Mouse (Mus musculus): ENCODE data around the gene Aoc2. TPM values are rescaled to one million over a fixed set of nuclear protein-coding genes. Genes with fewer than 3 reads are reported as not detected.
"Not testable (repeated sequence)": the region's sequence is repeated elsewhere in the genome, so short reads cannot be mapped to it uniquely, and the experiment has no call there.

Aoc2 gene
- polyA plus RNA-seq, 1 experiment = 3.3 TPM

GRCm38 (mm10) chr11:101364531-101364931, 39.7 kb downstream of the Aoc2 start:
- H3K4me1 ChIP-seq (ENCODE audit: control insufficient read depth, insufficient read depth, low read length) = no peaks in the 10 kb centered on the region
- no peak overlapping the region for H3K4me3 ChIP-seq (replicated peaks; ENCODE audit: extremely low read depth, low read depth, low read length)
- TF ChIP-seq CTCF (IDR thresholded peaks at IDR 0.05; ENCODE audit: insufficient read depth, low read length) (no peak), POLR2A (IDR thresholded peaks at IDR 0.05; ENCODE audit: borderline replicate concordance, extremely low read depth, low read depth, low read length) (no peak)
- 49% methylated on average over 5 of the region's 5 CpGs for WGBS
- no peak for DNase-seq

GRCm38 (mm10) chr11:101367326-101367935, 42.6 kb downstream of the Aoc2 start, which contains the start of gene G6pc:
G6pc (plus strand) TSS chr11:101367561.
- TF ChIP-seq CTCF (IDR thresholded peaks at IDR 0.05; ENCODE audit: insufficient read depth, low read length) = no peak
- TF ChIP-seq POLR2A (IDR thresholded peaks at IDR 0.05; ENCODE audit: borderline replicate concordance, extremely low read depth, low read depth, low read length) = no peak
- 81% methylated on average over 8 of the region's 8 CpGs for WGBS
- DNase-seq = no peak
- no peaks in the 10 kb centered on the region for H3K4me1 ChIP-seq (ENCODE audit: control insufficient read depth, insufficient read depth, low read length)
- no peak within 1 kb of the TSS for H3K4me3 ChIP-seq (replicated peaks; ENCODE audit: extremely low read depth, low read depth, low read length)

- Histone ChIP-seq H3K4me3 (replicated peaks; ENCODE audit: extremely low read depth, low read depth, low read length) (no peak overlapping the region), H3K4me1 (ENCODE audit: control insufficient read depth, insufficient read depth, low read length) (no peaks in the 10 kb centered on the region)
- TF ChIP-seq CTCF (IDR thresholded peaks at IDR 0.05; ENCODE audit: insufficient read depth, low read length) (no peak), POLR2A (IDR thresholded peaks at IDR 0.05; ENCODE audit: borderline replicate concordance, extremely low read depth, low read depth, low read length) (no peak)
- 68% methylated on average over 5 of the region's 5 CpGs for WGBS
- no peak for DNase-seq
Observed at GRCm38 (mm10) chr11:101370141-101370540, 45.3 kb downstream of the Aoc2 start.

- no peak overlapping the region for H3K4me3 ChIP-seq (replicated peaks; ENCODE audit: extremely low read depth, low read depth, low read length)
- 61% methylated on average over 7 of the region's 7 CpGs for WGBS
- H3K4me1 ChIP-seq (ENCODE audit: control insufficient read depth, insufficient read depth, low read length) = no peaks in the 10 kb centered on the region
- TF ChIP-seq POLR2A (IDR thresholded peaks at IDR 0.05; ENCODE audit: borderline replicate concordance, extremely low read depth, low read depth, low read length) = no peak
- TF ChIP-seq CTCF (IDR thresholded peaks at IDR 0.05; ENCODE audit: insufficient read depth, low read length) = no peak
- DNase-seq = no peak
Observed at GRCm38 (mm10) chr11:101374421-101374938, 49.6 kb downstream of the Aoc2 start.

- 90% methylated on average over 8 of the region's 8 CpGs for WGBS
- DNase-seq = not testable (repeated sequence)
Observed at GRCm38 (mm10) chr11:101378196-101378595, 53.3 kb downstream of the Aoc2 start.

DNA sequence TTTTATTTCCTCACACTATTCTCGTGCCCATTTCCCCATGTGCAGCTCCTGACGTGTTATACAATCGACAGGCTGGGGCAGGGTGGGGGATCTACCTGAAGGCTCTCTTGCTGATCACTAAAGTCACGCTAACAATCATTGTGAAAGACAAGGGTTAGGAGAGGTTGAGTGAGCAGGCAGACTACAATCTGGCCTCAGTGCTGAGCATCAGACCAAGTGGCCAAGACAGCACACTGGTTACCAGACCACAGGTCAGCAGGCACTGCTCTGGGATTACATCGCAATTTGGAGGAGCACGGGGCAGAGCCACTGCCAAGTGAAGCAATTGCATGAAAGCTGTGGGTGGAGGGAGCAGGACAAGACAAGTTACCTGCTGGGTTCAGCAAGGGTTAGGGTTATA, 54.1 kb downstream of the Aoc2 start:
- no peak for TF ChIP-seq CTCF (IDR thresholded peaks at IDR 0.05; ENCODE audit: insufficient read depth, low read length)
- no peak for TF ChIP-seq POLR2A (IDR thresholded peaks at IDR 0.05; ENCODE audit: borderline replicate concordance, extremely low read depth, low read depth, low read length)
- Histone ChIP-seq H3K4me1 (ENCODE audit: control insufficient read depth, insufficient read depth, low read length) (no peaks in the 10 kb centered on the region), H3K4me3 (replicated peaks; ENCODE audit: extremely low read depth, low read depth, low read length) (no peak overlapping the region)
- WGBS = 66% methylated on average over 6 of the region's 6 CpGs
- DNase-seq = no peak

More at GRCm38 (mm10) chr11:101378196-101378595, 53.3 kb downstream of the Aoc2 start:
- H3K4me1 ChIP-seq (ENCODE audit: control insufficient read depth, insufficient read depth, low read length); H3K4me3 ChIP-seq (replicated peaks; ENCODE audit: extremely low read depth, low read depth, low read length): not testable (repeated sequence)

Other genes with a start within 250 kb of the Aoc2 start
- gene Hsd17b1, start 246.7 kb upstream of the Aoc2 start, polyA plus RNA-seq (2012; rRNA removed) = 0.17 and 0.29 TPM in 2 replicates
- 40.2 and 43.9 TPM in 2 replicates for gene Coasy, start 242.5 kb upstream of the Aoc2 start, polyA plus RNA-seq (2012; rRNA removed)
- gene Mlx, start 237.8 kb upstream of the Aoc2 start, polyA plus RNA-seq (2012; rRNA removed) = 25.5 and 47.0 TPM in 2 replicates
- gene Psmc3ip, start 229.6 kb upstream of the Aoc2 start, polyA plus RNA-seq (2012; rRNA removed) = 1.5 and 2.1 TPM in 2 replicates
- gene Retreg3, start 205.2 kb upstream of the Aoc2 start, polyA plus RNA-seq (2012; rRNA removed) = 47.6 and 58.8 TPM in 2 replicates
- gene Tubg1, start 205.1 kb upstream of the Aoc2 start, polyA plus RNA-seq (2012; rRNA removed) = 10.7 and 14.4 TPM in 2 replicates
- 2.4 and 3.2 TPM in 2 replicates for gene Tubg2, start 169.2 kb upstream of the Aoc2 start, polyA plus RNA-seq (2012; rRNA removed)
- 2.6 and 2.7 TPM in 2 replicates for gene Cntnap1, start 154.5 kb upstream of the Aoc2 start, polyA plus RNA-seq (2012; rRNA removed)
- gene Plekhh3, start 153.7 kb upstream of the Aoc2 start, polyA plus RNA-seq (2012; rRNA removed) = 41.2 and 47.4 TPM in 2 replicates
- gene Ccr10, start 149.6 kb upstream of the Aoc2 start, polyA plus RNA-seq (2012; rRNA removed) = 0.45 and 0.62 TPM in 2 replicates
- 38.9 and 50.1 TPM in 2 replicates for gene Ezh1, start 98.6 kb upstream of the Aoc2 start, polyA plus RNA-seq (2012; rRNA removed)
- gene Ramp2, start 79.0 kb upstream of the Aoc2 start, polyA plus RNA-seq (2012; rRNA removed) = 710 and 828 TPM in 2 replicates
- 82.9 and 97.4 TPM in 2 replicates for gene Vps25, start 71.4 kb upstream of the Aoc2 start, polyA plus RNA-seq (2012; rRNA removed)
- gene Wnk4, start 64.5 kb upstream of the Aoc2 start, polyA plus RNA-seq (2012; rRNA removed) = 6.5 and 10.4 TPM in 2 replicates
- 0.22 and 0.59 TPM in 2 replicates for gene Cntd1, start 46.1 kb upstream of the Aoc2 start, polyA plus RNA-seq (2012; rRNA removed)
- 194 and 283 TPM in 2 replicates for gene Coa3, start 45.9 kb upstream of the Aoc2 start, polyA plus RNA-seq (2012; rRNA removed)
- 70.3 and 97.9 TPM in 2 replicates for gene Becn1, start 22.8 kb upstream of the Aoc2 start, polyA plus RNA-seq (2012; rRNA removed)
- 30.6 and 40.4 TPM in 2 replicates for gene Psme3, start 8.8 kb upstream of the Aoc2 start, polyA plus RNA-seq (2012; rRNA removed)
- 11.5 and 15.3 TPM in 2 replicates for gene Aoc3, start 5.5 kb downstream of the Aoc2 start, polyA plus RNA-seq (2012; rRNA removed)
- gene G6pc, start 42.5 kb downstream of the Aoc2 start, polyA plus RNA-seq (2012; rRNA removed) = 0.13 TPM in 1 of 2 replicates, not detected in the other
- 20.5 and 20.9 TPM in 2 replicates for gene Aarsd1, start 92.6 kb downstream of the Aoc2 start, polyA plus RNA-seq (2012; rRNA removed)
- 0.22 and 0.36 TPM in 2 replicates for gene Gm27029, start 99.7 kb downstream of the Aoc2 start, polyA plus RNA-seq (2012; rRNA removed)
- gene Rundc1, start 100.0 kb downstream of the Aoc2 start, polyA plus RNA-seq (2012; rRNA removed) = 21.7 and 22.4 TPM in 2 replicates
- 1.7 and 5.3 TPM in 2 replicates for gene Ptges3l, start 100.3 kb downstream of the Aoc2 start, polyA plus RNA-seq (2012; rRNA removed)
- gene Rpl27, start 117.2 kb downstream of the Aoc2 start, polyA plus RNA-seq (2012; rRNA removed) = 221 and 297 TPM in 2 replicates
- 57.9 and 76.4 TPM in 2 replicates for gene Ifi35, start 123.3 kb downstream of the Aoc2 start, polyA plus RNA-seq (2012; rRNA removed)
- gene Rnd2, start 139.9 kb downstream of the Aoc2 start, polyA plus RNA-seq (2012; rRNA removed) = 14.8 and 17.7 TPM in 2 replicates
- gene Vat1, start 141.2 kb downstream of the Aoc2 start, polyA plus RNA-seq (2012; rRNA removed) = 224 and 235 TPM in 2 replicates
- 0.25 and 0.28 TPM in 2 replicates for gene Brca1, start 226.9 kb downstream of the Aoc2 start, polyA plus RNA-seq (2012; rRNA removed)
- 100 and 116 TPM in 2 replicates for gene Nbr1, start 227.1 kb downstream of the Aoc2 start, polyA plus RNA-seq (2012; rRNA removed)